Mouse (Mus musculus): ENCODE results near the gene Psd.

- TF ChIP-seq CTCF (IDR thresholded peaks at IDR 0.05; ENCODE audit: borderline replicate concordance, control insufficient read depth, extremely low read depth, insufficient read depth, low read length, poor library complexity) (no peak), POLR2A (IDR thresholded peaks at IDR 0.05; ENCODE audit: control insufficient read depth, extremely low read depth, insufficient read depth, low read length, poor library complexity) (0 out of 2 replicates have a peak, but pooled peaks have one; percentile 8)
These were observed 10.9 kb upstream of the Psd start for GRCm38 (mm10) chr19:46337719-46338330.
